Mouse (Mus musculus): Measurements from ENCODE around the gene Kcnma1.

- TF ChIP-seq CTCF (IDR thresholded peaks at IDR 0.05; ENCODE audit: low read depth, low read length): no peak
- TF ChIP-seq POLR2A (IDR thresholded peaks at IDR 0.05; ENCODE audit: extremely low read depth, insufficient read depth, low read length): no peak
Observed at GRCm38 (mm10) chr14:23922755-23923154, 91.5 kb downstream of the Kcnma1 start.

All from liver, adult 2 months (tissue).